Mouse (Mus musculus) liver, embryonic 14.5 days (tissue): ENCODE measurements around the gene Cd302.

Source experiments
- CTCF ChIP-seq: IDR thresholded peaks from 2 replicates; pipeline ENCODE4 v1.5.1; 2016; ENCODE audit warnings: antibody characterized with exemption, low read depth, control low read depth
- EP300 ChIP-seq: IDR thresholded peaks from 2 replicates; pipeline ENCODE4 v1.6.1; 2016; ENCODE audit warnings: antibody characterized with exemption, low read depth

- TF ChIP-seq EP300 (no peak), CTCF (no peak)
These were observed 7.1 kb upstream of the Cd302 start for GRCm38 (mm10) chr2:60291381-60291780.
